Mouse (Mus musculus) adipocyte (in vitro differentiated cells): ENCODE data around the gene 2010300C02Rik.
"Not testable (repeated sequence)": the region's sequence is repeated elsewhere in the genome, so short reads cannot be mapped to it uniquely, and the experiment has no call there.

Experiments
- DNase-seq: peaks from one replicate; pipeline ENCODE4 v3.0.0-alpha.2; 2016; ENCODE audit warnings: low spot score

The 2010300C02Rik gene

DNA sequence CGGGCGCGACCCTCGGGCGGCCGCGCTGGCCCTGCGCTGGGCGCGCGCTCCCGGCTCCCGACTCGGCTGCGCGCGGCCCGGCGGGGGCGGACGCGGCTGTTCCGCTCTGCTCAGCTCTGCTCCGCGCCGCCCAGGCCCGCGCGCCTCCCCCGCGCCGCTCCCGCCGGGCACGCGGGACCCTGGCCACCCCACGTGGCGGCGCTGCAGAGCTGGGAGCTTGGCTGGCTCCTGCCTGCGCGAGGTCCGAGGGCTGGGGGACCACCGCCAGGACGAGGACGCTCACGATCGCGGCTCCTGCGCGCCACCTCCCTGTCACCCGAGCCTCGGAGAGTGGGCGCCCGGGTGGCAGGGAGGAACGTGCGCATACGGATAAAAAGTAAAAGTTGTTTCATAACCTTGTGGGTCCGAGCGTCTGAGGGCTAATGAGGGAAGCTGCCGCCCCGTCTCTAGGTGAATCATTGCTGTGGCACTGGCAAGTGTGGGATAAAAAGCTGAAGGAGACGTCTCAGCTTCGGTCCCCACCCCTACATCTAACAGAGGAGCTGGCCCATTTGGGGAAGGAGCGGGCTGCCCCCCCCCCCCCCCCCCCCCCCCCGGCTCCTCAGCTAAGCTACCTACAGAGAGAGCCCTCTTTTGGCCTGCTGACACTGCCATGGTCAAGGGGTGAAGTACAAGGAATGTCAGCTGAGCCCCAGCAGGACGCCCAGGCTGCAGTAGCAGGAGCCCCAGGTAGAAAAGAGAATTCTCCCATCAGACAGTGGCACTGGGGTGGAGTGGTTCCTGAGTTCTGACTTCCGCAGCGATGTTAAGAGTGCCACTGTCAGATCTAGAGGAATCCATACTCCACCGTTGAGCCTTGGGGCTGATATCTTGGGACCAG is at the start of gene 2010300C02Rik:
2010300C02Rik (minus strand) TSS at position 325 of the 880 bp plus-strand sequence.
- DNase-seq: no peak

- DNase-seq: no peak
Observed at GRCm38 (mm10) chr1:37759407-37759806, 39.5 kb upstream of the 2010300C02Rik start.

DNA sequence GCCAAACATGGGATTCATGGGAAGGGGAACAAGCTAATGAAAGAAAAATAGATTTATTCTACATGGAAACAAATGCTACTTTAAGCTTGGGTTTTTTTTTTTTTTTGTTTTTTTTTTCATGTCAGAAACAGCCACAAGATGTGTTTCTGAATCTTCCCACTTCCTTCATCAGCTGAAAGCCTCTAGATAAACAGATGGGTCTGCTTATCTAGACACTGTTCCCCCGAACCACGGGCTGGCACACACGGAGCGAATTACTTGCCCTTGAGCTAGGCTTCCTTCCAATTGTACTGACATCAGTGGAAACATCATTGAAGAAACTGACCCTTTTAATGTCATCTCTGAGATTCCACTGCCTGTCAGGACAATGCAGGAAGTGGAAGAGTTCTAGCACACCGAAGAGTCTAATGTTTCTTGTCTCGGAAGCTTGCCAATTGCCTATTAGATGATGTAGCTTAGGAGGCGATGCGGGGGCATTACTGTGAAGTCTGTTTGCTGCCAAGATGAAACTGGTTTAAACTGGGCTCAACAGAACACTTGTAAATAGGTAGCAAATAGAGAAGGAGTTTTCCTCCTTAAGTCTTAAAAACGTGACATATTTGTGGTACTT is 24.9 kb upstream of the 2010300C02Rik start:
- DNase-seq: no peak

DNA sequence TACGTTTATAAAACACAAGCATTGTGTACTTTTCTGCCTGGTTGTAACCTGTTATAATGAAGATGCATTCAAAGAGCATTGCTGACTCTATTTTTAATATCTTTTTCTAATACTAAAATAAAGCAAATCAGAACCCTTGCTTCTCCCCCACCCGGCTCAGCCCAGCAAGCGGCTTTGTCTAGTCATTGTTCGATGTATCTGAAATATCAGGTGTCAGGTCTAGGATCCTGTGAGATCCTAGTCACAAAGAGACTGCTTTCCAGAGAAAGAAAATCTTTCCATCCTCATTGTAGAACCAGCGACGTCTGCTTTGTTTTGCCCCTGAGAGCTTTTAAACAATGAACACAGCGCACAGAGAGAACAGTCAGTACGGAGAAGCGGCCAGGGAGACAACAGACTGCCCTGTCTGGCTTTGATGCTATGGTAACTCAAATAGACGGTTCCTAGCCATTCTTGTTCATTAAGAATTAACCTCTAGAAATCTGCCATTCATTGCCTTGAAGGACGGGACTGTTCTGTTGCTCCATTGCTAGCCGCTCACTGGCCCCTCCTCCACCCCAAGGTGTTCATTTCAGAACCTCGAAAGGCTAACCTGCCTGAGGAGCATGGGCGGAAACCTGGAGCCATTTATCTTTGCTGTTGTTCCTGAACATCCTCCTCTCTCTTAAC is 22.9 kb upstream of the 2010300C02Rik start:
- no peak for DNase-seq

GRCm38 (mm10) chr1:37742126-37742525 is 22.2 kb upstream of the 2010300C02Rik start:
- DNase-seq: no peak

DNA sequence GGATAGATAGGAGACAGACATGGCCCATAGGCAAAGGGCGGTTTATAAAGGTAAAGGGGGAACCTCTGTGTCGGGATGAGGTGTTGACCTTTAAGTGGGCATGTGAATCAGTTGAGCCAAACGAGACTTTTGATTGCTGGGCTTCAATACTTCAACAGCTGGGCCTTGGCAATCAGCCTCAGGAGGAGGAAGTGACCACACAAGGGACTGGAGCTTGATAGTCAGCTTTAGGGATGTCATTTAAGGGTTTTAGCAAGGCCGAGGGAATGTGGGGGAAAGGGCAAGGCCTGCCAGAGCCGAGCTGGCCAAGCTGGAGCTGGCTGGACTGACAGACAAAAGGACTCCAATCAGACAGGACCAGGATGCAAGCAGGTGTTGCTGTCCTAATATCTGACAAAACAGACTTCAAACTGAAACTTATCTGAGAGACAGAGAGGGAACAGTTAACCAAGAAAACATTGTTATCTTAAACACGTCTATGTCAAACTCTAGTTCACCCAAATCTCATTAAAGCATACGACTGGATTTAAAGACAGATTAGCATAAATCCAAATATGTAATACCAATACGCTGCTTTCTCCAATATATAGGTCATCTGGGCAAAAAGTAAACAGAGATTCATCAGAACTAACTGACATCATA is 20.4 kb upstream of the 2010300C02Rik start:
- DNase-seq: no peak

GRCm38 (mm10) chr1:37738895-37739294 is 19.0 kb upstream of the 2010300C02Rik start:
- DNase-seq: no peak

GRCm38 (mm10) chr1:37737045-37737444 is 17.2 kb upstream of the 2010300C02Rik start:
- DNase-seq: no peak

GRCm38 (mm10) chr1:37735932-37736331 is 16.0 kb upstream of the 2010300C02Rik start:
- no peak for DNase-seq

- no peak for DNase-seq
Observed at GRCm38 (mm10) chr1:37734841-37735240, 15.0 kb upstream of the 2010300C02Rik start.

GRCm38 (mm10) chr1:37729353-37729752 is 9.5 kb upstream of the 2010300C02Rik start:
- DNase-seq: no peak

- no peak for DNase-seq
Observed at GRCm38 (mm10) chr1:37728053-37728452, 8.2 kb upstream of the 2010300C02Rik start.

- no peak for DNase-seq
Observed at GRCm38 (mm10) chr1:37727186-37727585, 7.3 kb upstream of the 2010300C02Rik start.

DNA sequence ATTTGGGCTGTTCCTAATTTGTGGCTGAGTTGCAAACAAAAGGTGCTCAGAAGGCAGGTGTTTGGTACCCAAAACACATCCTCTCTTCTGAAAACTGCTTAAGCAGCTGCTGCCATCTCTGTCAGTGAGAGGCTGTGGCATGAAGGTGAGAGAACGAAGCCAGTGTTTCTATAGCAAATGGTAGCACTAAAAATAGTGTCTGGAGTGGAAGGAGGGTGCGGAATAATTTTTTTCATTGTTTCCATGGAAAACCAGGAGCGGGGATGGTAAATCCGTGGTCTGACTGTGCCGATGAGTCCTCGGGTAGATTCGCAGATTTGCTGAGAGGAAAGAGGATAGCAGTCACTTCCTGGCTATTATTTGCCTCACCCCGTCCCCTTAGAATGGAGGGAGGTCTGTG is 6.5 kb upstream of the 2010300C02Rik start:
- DNase-seq: no peak

- DNase-seq: no peak
Observed at GRCm38 (mm10) chr1:37725880-37726279, 6.0 kb upstream of the 2010300C02Rik start.

GRCm38 (mm10) chr1:37721092-37721491 is 1.2 kb upstream of the 2010300C02Rik start:
- DNase-seq: no peak

GRCm38 (mm10) chr1:37719030-37719723 is 708 bp downstream of the 2010300C02Rik start:
- DNase-seq: no peak

- no peak for DNase-seq
Observed at GRCm38 (mm10) chr1:37718516-37718915, 1.4 kb downstream of the 2010300C02Rik start.

GRCm38 (mm10) chr1:37717415-37718195 is 2.3 kb downstream of the 2010300C02Rik start:
- no peak for DNase-seq

- DNase-seq: not testable (repeated sequence)
Observed at GRCm38 (mm10) chr1:37712357-37712737, 7.5 kb downstream of the 2010300C02Rik start.
